Mouse (Mus musculus): ENCODE data around the gene Rdh9.

- no peak for TF ChIP-seq CTCF (IDR thresholded peaks at IDR 0.05; ENCODE audit: low read depth)
- no peak for TF ChIP-seq EP300 (IDR thresholded peaks at IDR 0.05; ENCODE audit: low read depth)
Observed at GRCm38 (mm10) chr10:127840776-127841175, 64.6 kb downstream of the Rdh9 start.
